Mouse (Mus musculus) small intestine, adult 10 weeks (tissue): ENCODE measurements around the gene Gm7102. TPM values are rescaled to one million over a fixed set of nuclear protein-coding genes. Genes with fewer than 3 reads are reported as not detected.

Source experiments
- polyA plus RNA-seq: library from polyadenylated mRNA; stranded (reverse); fragments of 350-450 nt; fragmentation: Illumina TruSeq; extraction: RNeasy Lipid Tissue Mini Kit (QIAGEN cat#74804); gene quantifications from one replicate; pipeline ENCODE4 v1.2.3, GENCODE M21; 2014; ENCODE audit warnings: low replicate concordance

Gm7102 gene
- not detected for polyA plus RNA-seq

DNA sequence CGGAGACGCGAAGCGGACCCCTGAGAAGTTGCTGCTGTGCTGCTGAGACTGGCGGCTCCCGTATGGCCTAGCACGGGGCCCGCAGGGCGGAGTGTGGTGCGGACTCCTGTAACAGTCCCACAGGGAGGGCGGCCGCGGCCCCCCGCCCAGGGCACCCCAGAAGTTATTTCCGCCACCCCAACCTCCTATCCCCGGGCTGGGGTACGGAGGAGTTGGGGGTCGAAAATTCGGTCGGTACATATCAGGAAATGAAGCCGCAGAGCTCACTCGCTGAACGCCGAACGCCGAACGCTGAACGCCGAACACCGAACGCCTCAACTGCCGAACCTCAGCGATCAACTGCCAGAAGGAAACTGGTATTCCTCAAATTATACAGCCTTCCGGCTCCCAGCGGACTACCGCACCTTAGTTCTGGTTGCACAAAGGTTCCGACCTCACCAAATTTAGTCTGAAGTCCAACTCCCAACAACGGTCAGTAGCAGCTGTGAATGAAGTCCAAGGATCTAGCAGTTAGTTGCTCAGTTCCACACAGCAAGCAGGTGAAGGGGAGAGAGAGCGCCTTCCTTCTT is at the start of gene Gm7102:
Gene Gm7102, minus strand, starts transcription at position 554 of the 569 bp plus-strand sequence.

DNA sequence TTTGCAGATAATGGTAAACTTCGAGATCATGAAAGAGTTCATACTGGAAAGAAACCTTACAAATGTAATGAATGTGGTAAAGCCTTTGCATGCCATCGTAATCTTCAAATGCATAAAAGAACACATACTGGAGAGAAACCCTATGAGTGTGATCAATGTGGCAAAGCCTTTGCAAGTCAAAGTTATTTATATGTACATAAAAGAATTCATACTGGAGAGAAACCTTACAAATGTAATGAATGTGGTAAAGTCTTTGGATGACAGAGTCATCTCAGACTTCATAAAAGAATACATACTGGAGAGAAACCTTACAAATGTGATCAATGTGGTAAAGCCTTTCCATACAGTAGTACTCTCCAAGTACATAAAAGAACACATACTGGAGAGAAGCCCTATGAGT is 7.5 kb upstream of the Gm7102 start, which contains the start of gene Gm6020:
Gene Gm6020, plus strand, starts transcription at position 301 of the 400 bp plus-strand sequence.

DNA sequence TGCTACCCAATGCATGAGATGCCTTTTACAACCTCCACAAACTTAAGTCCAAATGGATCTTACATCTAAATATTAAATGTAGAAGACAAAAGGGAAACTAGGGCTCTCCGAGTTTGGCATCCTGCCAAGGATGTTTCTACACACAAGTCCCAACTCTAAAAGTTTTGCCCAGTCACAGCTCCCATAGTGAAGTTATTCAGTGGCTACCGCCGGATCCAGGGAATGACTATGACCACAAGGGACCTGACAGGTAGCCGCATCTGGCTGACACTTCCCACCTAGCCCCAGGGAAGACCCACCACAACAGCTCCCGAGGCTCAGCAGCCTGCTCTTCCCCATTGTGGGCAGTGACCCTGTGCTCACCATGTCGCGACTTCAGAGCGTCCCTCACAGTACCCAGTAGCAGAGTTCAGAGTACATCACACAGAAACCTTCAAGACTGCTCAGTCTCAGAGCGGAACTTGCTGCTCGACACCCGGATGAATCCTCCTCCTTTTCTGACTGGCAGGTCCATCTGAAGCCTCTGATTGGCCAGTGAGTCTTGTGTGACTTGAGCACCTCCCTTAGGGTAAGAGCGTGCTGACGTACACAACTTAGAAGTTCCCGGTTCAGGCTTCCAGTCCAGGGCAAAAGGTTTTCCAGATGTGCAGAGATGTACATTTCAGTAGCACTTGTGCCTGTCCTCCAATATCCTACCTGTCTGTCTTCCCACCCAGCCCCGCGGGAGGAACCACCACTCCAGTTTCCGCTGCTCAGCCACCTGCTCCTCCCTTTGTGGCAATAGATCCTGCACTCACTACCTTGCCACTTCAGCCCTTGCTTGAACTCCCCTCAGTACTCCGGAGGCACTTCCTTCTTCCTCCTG is 35.5 kb downstream of the Gm7102 start, which contains the start of gene Zfp950:
Gene Zfp950, minus strand, starts transcription at position 499 of the 865 bp plus-strand sequence.

Other genes starting within 250 kb of the Gm7102 start
- 228 TPM for gene Zfp950, start 35.5 kb downstream of the Gm7102 start, polyA plus RNA-seq
- not detected for gene Gm6020, start 7.6 kb upstream of the Gm7102 start, polyA plus RNA-seq
- gene Csf2ra, start 52.1 kb upstream of the Gm7102 start, polyA plus RNA-seq, result 3.0 TPM
- gene Gm21060, start 120.8 kb upstream of the Gm7102 start, polyA plus RNA-seq, result not detected